Mouse (Mus musculus) Muller cell, postnatal 12 days (primary cell): Measurements from ENCODE around the gene Aim2.

ENCODE experiments used
- DNase-seq: peaks from one replicate; pipeline ENCODE4 v3.0.0-alpha.2; 2015; ENCODE audit errors: inconsistent ontology term

Aim2 gene

GRCm38 (mm10) chr1:173391754-173392153 lies 41.1 kb downstream of the Aim2 start:
- DNase-seq, result no peak

GRCm38 (mm10) chr1:173398323-173398970 lies 47.8 kb downstream of the Aim2 start:
- DNase-seq, result no peak

- DNase-seq, result no peak
Measured at GRCm38 (mm10) chr1:173404696-173405309, 54.1 kb downstream of the Aim2 start.

- DNase-seq, result no peak
Measured at GRCm38 (mm10) chr1:173409066-173409465, 58.4 kb downstream of the Aim2 start.

- no peak for DNase-seq
Measured at GRCm38 (mm10) chr1:173411863-173412262, 61.2 kb downstream of the Aim2 start.

- DNase-seq, result no peak
Measured at GRCm38 (mm10) chr1:173414631-173415030, 64.0 kb downstream of the Aim2 start.

- DNase-seq, result no peak
Measured at GRCm38 (mm10) chr1:173418516-173418915, 67.8 kb downstream of the Aim2 start.

GRCm38 (mm10) chr1:173418936-173419621 lies 68.4 kb downstream of the Aim2 start:
- DNase-seq, result no peak

- DNase-seq, result no peak
Measured at GRCm38 (mm10) chr1:173420374-173420773, 69.7 kb downstream of the Aim2 start.

GRCm38 (mm10) chr1:173426345-173426744 lies 75.7 kb downstream of the Aim2 start:
- DNase-seq, result no peak

- peak; percentile 1 for DNase-seq
Measured at GRCm38 (mm10) chr1:173427385-173427784, 76.7 kb downstream of the Aim2 start.

GRCm38 (mm10) chr1:173429995-173430699 lies 79.5 kb downstream of the Aim2 start:
- DNase-seq, result no peak

- no peak for DNase-seq
Measured at GRCm38 (mm10) chr1:173432411-173432810, 81.7 kb downstream of the Aim2 start.

GRCm38 (mm10) chr1:173437161-173437953 lies 86.7 kb downstream of the Aim2 start:
- no peak for DNase-seq

- no peak for DNase-seq
Measured at GRCm38 (mm10) chr1:173440681-173441080, 90.0 kb downstream of the Aim2 start.

GRCm38 (mm10) chr1:173441210-173441609 lies 90.5 kb downstream of the Aim2 start:
- no peak for DNase-seq

- no peak for DNase-seq
Measured at GRCm38 (mm10) chr1:173443061-173443460, 92.4 kb downstream of the Aim2 start.

GRCm38 (mm10) chr1:173447067-173447466 lies 96.4 kb downstream of the Aim2 start:
- DNase-seq, result no peak

- DNase-seq, result no peak
Measured at GRCm38 (mm10) chr1:173450621-173451020, 99.9 kb downstream of the Aim2 start.

- DNase-seq, result no peak
Measured at GRCm38 (mm10) chr1:173451665-173452064, 101.0 kb downstream of the Aim2 start.

- peak; percentile 60 for DNase-seq
Measured at GRCm38 (mm10) chr1:173456139-173456754, 105.6 kb downstream of the Aim2 start.
